Mouse (Mus musculus) liver, postnatal 0 days (tissue): ENCODE data around the gene Tpcn1.

Experiments used
- CTCF ChIP-seq: sonication (generic); IDR thresholded peaks from 2 replicates; pipeline ENCODE4 v1.5.1; 2016; ENCODE audit warnings: antibody characterized with exemption, low read depth
- EP300 ChIP-seq: IDR thresholded peaks from 2 replicates; pipeline ENCODE4 v1.6.1; 2016; ENCODE audit warnings: antibody characterized with exemption, low read depth, mild to moderate bottlenecking

- no peak for TF ChIP-seq CTCF
- no peak for TF ChIP-seq EP300
Observed at GRCm38 (mm10) chr5:120603515-120603914, 15.0 kb upstream of the Tpcn1 start.
